Mouse (Mus musculus): Measurements from ENCODE around the gene Golga2. TPM values are rescaled to one million over a fixed set of nuclear protein-coding genes. Genes with fewer than 3 reads are reported as not detected.
A peak's percentile ranks its signal among the peaks of the same experiment; 100 is the strongest.

Golga2 gene
- polyA plus RNA-seq, 1 experiment from 2014 or later = 53.4 TPM

DNA sequence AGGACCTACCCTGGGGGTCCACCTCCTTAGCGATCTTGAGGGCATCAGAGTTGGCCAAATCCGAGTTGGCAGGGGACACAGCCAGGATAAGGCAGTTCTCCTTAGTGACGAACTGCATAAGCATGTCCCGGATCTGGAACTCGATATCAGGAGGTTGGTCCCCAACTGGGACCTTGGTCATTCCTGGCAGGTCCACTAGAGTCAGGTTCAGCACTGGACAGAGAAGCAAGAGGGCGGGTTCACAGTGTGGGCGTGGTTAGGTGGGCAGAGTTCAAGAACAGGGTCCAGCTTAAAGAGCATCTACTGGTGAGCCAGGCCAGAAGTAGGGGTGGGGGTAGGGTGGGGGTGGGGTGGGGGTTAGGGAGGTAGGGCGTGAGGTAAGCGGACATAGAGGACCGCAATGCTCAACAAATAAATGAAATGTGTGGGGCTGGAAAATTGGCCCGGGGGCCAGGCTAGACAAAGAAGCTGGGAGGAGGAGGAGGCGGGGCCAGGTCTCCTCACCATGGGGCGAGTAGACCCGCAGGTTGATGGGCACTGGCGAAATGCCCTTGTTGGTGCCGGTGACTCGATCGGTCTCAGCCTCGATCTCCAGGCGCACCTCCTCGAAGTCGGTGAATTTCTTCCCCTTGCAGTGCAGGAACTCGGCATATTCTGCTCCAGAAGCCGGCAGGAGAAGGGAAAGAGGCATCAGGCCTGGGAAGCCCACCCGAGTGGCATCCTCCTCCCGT lies 52.9 kb downstream of the Golga2 start:
- H3K4me3 ChIP-seq (ENCODE audit: inconsistent target) = no peak overlapping the region
- WGBS (ENCODE audit: missing documents) = 53% methylated on average over 23 of the region's 26 CpGs
- no peaks in the 10 kb centered on the region for H3K79me2 ChIP-seq (ENCODE audit: inconsistent target)
- no peaks in the 10 kb centered on the region for H3K36me3 ChIP-seq (ENCODE audit: inconsistent target)
- H3K27ac ChIP-seq = no peak overlapping the region

GRCm38 (mm10) chr2:32340836-32341633 lies 53.9 kb downstream of the Golga2 start:
- Histone ChIP-seq H3K79me2 (ENCODE audit: inconsistent target) (no peaks in the 10 kb centered on the region), H3K27ac (no peak overlapping the region), H3K4me3 (ENCODE audit: inconsistent target) (no peak overlapping the region), H3K36me3 (ENCODE audit: inconsistent target) (no peaks in the 10 kb centered on the region)
- 82% methylated on average over 13 of the region's 13 CpGs for WGBS (ENCODE audit: missing documents)

DNA sequence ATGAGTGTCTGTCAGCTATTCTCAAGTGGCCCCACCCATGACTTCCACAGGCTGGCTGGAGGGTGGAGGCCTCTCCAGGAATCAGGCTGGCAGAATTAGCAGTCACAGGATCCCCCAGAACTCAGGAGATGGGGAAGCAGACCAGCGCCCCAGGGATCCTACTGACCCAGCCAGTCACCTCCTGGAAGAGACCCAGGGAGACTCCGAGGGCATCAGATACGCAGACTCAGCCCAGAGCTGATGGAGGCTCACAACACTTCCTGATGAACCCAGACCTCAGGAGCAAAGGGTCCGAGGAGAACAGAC lies 54.4 kb downstream of the Golga2 start:
- Histone ChIP-seq H3K27ac (no peak overlapping the region), H3K36me3 (ENCODE audit: inconsistent target) (no peaks in the 10 kb centered on the region), H3K4me3 (ENCODE audit: inconsistent target) (no peak overlapping the region), H3K79me2 (ENCODE audit: inconsistent target) (no peaks in the 10 kb centered on the region)
- WGBS (ENCODE audit: missing documents) = 88% methylated on average over 4 of the region's 4 CpGs

GRCm38 (mm10) chr2:32342039-32342438 lies 54.9 kb downstream of the Golga2 start:
- WGBS (ENCODE audit: missing documents) = 96% methylated on average over 4 of the region's 4 CpGs
- no peak overlapping the region for H3K4me3 ChIP-seq (ENCODE audit: inconsistent target)
- no peaks in the 10 kb centered on the region for H3K79me2 ChIP-seq (ENCODE audit: inconsistent target)
- H3K27ac ChIP-seq = no peak overlapping the region
- H3K36me3 ChIP-seq (ENCODE audit: inconsistent target) = no peaks in the 10 kb centered on the region

DNA sequence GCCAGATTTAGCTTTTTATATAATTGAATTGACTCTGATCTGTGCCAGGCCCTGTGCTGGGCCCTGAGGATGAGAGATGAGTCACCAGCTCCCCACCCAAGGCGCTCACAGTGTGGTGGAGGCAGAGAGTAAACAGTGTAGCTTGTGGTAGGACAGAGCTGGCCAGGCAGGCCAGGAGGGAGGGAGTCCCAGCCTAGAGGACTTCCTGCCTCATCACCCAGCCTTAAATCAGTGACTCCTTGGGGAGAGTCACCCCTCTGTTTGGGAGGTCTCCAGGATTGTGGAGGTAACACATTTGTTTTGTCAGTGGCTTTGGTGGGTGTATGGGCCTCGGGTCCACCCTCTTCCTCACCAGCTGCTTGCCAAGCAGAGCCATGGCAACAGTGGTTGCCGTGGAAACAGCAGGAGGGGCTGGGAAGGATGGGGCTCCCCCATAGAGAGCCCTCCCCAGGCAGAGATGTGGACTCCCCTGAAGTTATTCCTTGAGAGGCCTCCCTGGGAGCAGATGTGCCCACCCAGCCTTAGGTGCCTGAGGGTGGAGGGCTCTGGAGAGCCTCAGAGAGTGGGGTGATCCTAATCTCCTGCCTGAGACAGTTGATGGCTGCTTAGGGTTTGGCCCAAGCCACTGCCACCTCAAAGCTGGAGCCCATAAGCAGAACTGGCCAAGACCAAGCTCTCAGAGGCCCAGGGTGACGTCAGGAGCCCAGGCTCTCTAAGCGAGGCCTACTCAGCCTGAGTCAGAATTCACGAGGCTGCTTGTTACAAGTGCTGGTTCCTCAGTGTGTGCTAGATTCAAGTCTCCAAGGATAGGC lies 55.6 kb downstream of the Golga2 start:
- peak overlapping the region; percentile 43 for H3K27ac ChIP-seq
- H3K36me3 ChIP-seq (ENCODE audit: inconsistent target) = no peaks in the 10 kb centered on the region
- H3K79me2 ChIP-seq (ENCODE audit: inconsistent target) = no peaks in the 10 kb centered on the region
- 79% methylated on average over 6 of the region's 6 CpGs for WGBS (ENCODE audit: missing documents)
- no peak overlapping the region for H3K4me3 ChIP-seq (ENCODE audit: inconsistent target)

DNA sequence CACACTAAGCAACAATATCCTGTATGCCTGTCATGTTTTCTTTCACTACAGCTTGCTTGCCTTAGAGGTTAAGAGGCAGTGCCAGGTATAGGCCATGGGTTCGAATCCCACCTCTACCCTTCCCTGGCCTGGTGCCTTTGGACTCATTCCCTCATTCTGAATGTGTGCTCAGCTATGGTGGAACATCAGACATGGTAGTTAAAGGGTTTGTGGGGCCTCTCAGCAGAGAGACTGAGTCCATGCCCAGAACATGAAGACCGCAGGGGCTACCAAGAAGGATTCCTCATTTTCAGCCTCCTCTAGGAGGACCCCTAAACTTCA lies 56.1 kb downstream of the Golga2 start:
- H3K27ac ChIP-seq = 0 out of 2 replicates have a peak overlapping the region, but pooled peaks have one; percentile 43
- H3K4me3 ChIP-seq (ENCODE audit: inconsistent target) = no peak overlapping the region
- H3K36me3 ChIP-seq (ENCODE audit: inconsistent target) = no peaks in the 10 kb centered on the region
- no peaks in the 10 kb centered on the region for H3K79me2 ChIP-seq (ENCODE audit: inconsistent target)
- 100% methylated on average over 2 of the region's 2 CpGs for WGBS (ENCODE audit: missing documents)

DNA sequence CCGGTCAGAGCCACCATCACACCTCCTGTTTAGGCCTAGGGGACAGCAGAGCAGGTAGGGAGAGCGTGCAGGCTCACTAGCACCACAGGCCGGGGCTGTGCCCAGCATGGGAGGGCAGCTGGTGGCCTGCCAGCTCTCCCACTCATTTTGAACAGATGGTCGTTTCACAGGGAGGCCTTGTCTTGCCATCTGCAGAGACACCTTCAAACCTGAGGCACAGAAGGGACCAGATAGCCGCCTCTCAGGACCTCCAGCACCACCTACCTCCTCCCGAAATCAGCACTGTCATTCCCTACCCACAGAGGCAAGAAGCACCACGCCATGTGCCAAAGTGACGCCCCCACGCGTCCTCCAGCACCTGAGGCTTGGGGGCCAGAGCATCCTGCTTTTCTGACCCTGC lies 56.9 kb downstream of the Golga2 start:
- Histone ChIP-seq H3K79me2 (ENCODE audit: inconsistent target) (no peaks in the 10 kb centered on the region), H3K27ac (no peak overlapping the region), H3K36me3 (ENCODE audit: inconsistent target) (no peaks in the 10 kb centered on the region), H3K4me3 (ENCODE audit: inconsistent target) (no peak overlapping the region)
- 77% methylated on average over 10 of the region's 10 CpGs for WGBS (ENCODE audit: missing documents)

- whole genome bisulfite sequencing (ENCODE audit: missing documents) = 78% methylated on average over 14 of the region's 14 CpGs
- no peaks in the 10 kb centered on the region for H3K36me3 ChIP-seq (ENCODE audit: inconsistent target)
- no peak overlapping the region for H3K27ac ChIP-seq
- no peak overlapping the region for H3K4me3 ChIP-seq (ENCODE audit: inconsistent target)
- no peaks in the 10 kb centered on the region for H3K79me2 ChIP-seq (ENCODE audit: inconsistent target)
Measured at GRCm38 (mm10) chr2:32344598-32345321, 57.6 kb downstream of the Golga2 start.

DNA sequence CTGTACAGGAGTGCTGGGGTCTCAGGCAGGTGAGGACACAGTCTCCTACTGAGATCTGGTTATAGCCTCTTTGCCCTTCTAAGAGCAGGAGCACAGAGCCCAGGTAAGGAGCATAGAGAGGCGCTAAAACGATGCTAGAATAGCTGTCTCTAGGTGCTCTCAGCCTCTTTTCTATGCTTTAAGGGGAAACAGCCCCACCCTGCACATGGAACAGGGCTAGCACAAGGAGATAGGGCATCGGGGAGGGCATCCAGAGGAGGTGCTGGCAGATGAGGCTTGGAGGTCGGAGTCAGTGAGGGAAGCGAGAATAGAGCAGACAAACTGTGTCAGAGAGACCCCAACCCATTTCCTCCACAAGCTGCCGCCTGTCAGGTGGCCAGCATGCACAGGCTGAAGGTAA lies 59.8 kb downstream of the Golga2 start:
- 83% methylated on average over 6 of the region's 6 CpGs for WGBS (ENCODE audit: missing documents)
- no peaks in the 10 kb centered on the region for H3K79me2 ChIP-seq (ENCODE audit: inconsistent target)
- no peak overlapping the region for H3K4me3 ChIP-seq (ENCODE audit: inconsistent target)
- H3K27ac ChIP-seq = no peak overlapping the region
- no peaks in the 10 kb centered on the region for H3K36me3 ChIP-seq (ENCODE audit: inconsistent target)

DNA sequence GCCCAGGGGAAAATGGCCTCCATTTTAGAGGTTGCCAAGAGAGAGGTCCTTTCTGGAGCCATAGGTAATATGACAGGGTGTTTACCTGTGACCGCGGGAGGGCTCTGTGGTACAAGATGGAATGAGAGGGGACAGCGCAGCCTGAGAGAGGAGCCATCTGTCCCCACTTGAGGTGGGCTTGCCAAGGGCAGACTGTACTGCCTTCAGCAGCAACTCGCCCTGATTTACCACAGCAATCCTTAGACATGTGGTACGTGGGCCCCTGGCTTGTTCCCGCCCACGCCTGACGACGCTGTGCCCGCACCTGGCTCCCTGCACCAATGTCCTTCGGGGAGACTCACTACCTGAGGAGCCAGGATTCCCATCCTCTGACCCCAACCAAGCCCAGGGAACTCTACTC lies 61.1 kb downstream of the Golga2 start:
- 96% methylated on average over 7 of the region's 11 CpGs for WGBS (ENCODE audit: missing documents)
- H3K79me2 ChIP-seq (ENCODE audit: inconsistent target) = no peaks in the 10 kb centered on the region
- no peaks in the 10 kb centered on the region for H3K36me3 ChIP-seq (ENCODE audit: inconsistent target)
- no peak overlapping the region for H3K4me3 ChIP-seq (ENCODE audit: inconsistent target)
- H3K27ac ChIP-seq = no peak overlapping the region

DNA sequence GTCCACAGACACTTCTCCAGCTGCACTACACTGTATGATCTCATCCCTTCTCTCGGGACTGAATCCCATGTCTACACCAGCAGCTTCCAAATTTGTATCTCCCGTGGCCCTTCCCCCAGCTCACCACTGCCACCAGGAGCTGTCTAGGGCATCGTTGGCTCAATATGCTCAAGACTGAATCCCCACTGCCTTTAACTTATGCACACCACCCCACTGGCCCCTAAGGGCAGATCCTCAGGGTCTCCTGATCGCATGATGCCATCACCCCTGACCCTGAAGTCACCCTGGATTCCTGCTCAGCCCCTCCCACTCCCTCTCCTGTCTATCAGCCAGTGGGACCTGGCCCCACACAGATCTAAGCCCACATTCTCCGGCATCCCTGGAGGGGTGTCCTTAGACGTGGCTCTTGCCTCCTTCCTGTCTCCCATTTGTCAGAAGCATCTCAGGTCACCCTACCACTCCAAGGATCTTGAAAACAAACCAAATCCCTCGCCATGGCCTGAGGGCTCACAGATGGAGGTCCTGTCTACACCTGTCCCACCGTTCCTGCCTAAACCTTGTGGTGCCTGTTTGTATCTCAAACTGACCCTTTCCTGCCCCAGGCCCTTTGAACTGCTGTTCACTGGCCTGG lies 62.6 kb downstream of the Golga2 start:
- no peak overlapping the region for H3K27ac ChIP-seq
- 75% methylated on average over 8 of the region's 8 CpGs for WGBS (ENCODE audit: missing documents)
- no peaks in the 10 kb centered on the region for H3K36me3 ChIP-seq (ENCODE audit: inconsistent target)
- H3K4me3 ChIP-seq (ENCODE audit: inconsistent target) = no peak overlapping the region
- H3K79me2 ChIP-seq (ENCODE audit: inconsistent target) = no peaks in the 10 kb centered on the region

- no peaks in the 10 kb centered on the region for H3K79me2 ChIP-seq (ENCODE audit: inconsistent target)
- WGBS (ENCODE audit: missing documents) = 55% methylated on average over 12 of the region's 13 CpGs
- H3K4me3 ChIP-seq (ENCODE audit: inconsistent target) = no peak overlapping the region
- no peak overlapping the region for H3K27ac ChIP-seq
- no peaks in the 10 kb centered on the region for H3K36me3 ChIP-seq (ENCODE audit: inconsistent target)
Measured at GRCm38 (mm10) chr2:32350471-32351051, 63.4 kb downstream of the Golga2 start.

DNA sequence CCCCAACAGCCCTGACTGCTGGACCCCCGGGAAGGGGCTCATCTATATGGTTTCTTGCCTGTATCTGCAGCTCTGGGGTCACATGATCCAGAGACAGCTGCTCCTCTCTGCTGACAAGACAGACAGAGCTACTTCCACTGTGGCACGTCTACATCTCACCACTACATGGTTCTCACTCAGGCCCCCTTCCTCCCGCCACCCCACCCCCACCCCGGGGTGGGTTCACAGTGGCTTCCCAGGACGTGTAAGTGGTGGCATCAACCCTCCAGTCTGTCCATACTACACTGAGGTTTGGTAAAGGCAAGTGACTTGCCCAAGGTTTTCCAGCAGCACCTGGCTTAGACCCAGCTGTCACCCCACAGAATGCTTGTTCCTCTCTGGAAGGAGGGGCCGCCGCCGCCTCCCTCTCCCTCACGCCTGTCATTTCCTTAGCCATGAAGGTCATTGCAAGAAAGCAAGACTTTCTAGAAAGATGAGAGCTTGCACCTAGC lies 64.3 kb downstream of the Golga2 start:
- WGBS (ENCODE audit: missing documents) = 31% methylated on average over 8 of the region's 9 CpGs

More for the DNA sequence above, 64.3 kb downstream of the Golga2 start:
- no peak overlapping the region for H3K4me3 ChIP-seq (ENCODE audit: inconsistent target)
- no peak overlapping the region for H3K27ac ChIP-seq
- H3K79me2 ChIP-seq (ENCODE audit: inconsistent target) = no peaks in the 10 kb centered on the region
- H3K36me3 ChIP-seq (ENCODE audit: inconsistent target) = no peaks in the 10 kb centered on the region

Measured in macrophage (primary cell).